Mouse (Mus musculus) forebrain, embryonic 10.5 days (tissue): ENCODE measurements around the gene Rora. TPM values are rescaled to one million over a fixed set of nuclear protein-coding genes. Genes with fewer than 3 reads are reported as not detected.

Experiments
- DNase-seq: peaks from one replicate; pipeline ENCODE4 v3.0.0-alpha.2; 2017; ENCODE audit warnings: low spot score; ENCODE audit errors: extremely low spot score
- H3K27ac ChIP-seq: fragments of 300-500 bp; sonication (generic); 2 replicates; pipeline ENCODE4 v1.5.1; 2016; ENCODE audit warnings: mild to moderate bottlenecking
- H3K27me3 ChIP-seq: fragments of 300-500 bp; sonication (generic); 2 replicates; pipeline ENCODE4 v1.6.1; 2016; ENCODE audit warnings: mild to moderate bottlenecking; ENCODE audit not compliant: poor library complexity, severe bottlenecking
- H3K36me3 ChIP-seq: fragments of 300-500 bp; sonication (generic); replicated peaks from 2 replicates; pipeline ENCODE4 v1.6.1; 2016; ENCODE audit warnings: mild to moderate bottlenecking, moderate library complexity
- H3K4me1 ChIP-seq: fragments of 300-500 bp; sonication (generic); 2 replicates; pipeline ENCODE4 v1.6.1; 2016
- H3K4me3 ChIP-seq: fragments of 300-500 bp; sonication (generic); 2 replicates; pipeline ENCODE4 v1.5.1; 2016; ENCODE audit warnings: mild to moderate bottlenecking, moderate library complexity
- H3K9me3 ChIP-seq: fragments of 300-500 bp; sonication (generic); 2 replicates; pipeline ENCODE4 v1.6.1; 2016; ENCODE audit warnings: mild to moderate bottlenecking, moderate library complexity
- WGBS: fragments of 180-500 bp; shearing (Covaris S2); methylation state at CpG from one replicate; pipeline ENCODE4 v1.1.7; 2016; 5-methylcytosine and 5-hydroxymethylcytosine counted together
- polyA plus RNA-seq: library from polyadenylated mRNA; unstranded; fragments of >200 nt; fragmentation: Nextera tagmentation; extraction: Ambion mirVana; gene quantifications from 2 replicates; pipeline ENCODE4 v1.2.1, GENCODE M21; 2016

Rora gene
- polyA plus RNA-seq, 1 experiment from 2014 or later: 5.6 TPM

- H3K4me1 ChIP-seq: peaks cover 14% of the 10 kb centered on the region
- H3K27ac ChIP-seq: no peak overlapping the region; the same call in 1 of the 2 replicates
- no peaks in the 10 kb centered on the region for H3K36me3 ChIP-seq
- no peaks in the 10 kb centered on the region for H3K27me3 ChIP-seq
- no peak overlapping the region for H3K4me3 ChIP-seq
- no peaks in the 10 kb centered on the region for H3K9me3 ChIP-seq
- no peak for DNase-seq
- 48% methylated on average over 3 of the region's 3 CpGs for WGBS
These were observed 527.4 kb downstream of the Rora start for GRCm38 (mm10) chr9:69180961-69181360.

GRCm38 (mm10) chr9:69181411-69181810 is 527.8 kb downstream of the Rora start:
- no peak overlapping the region for H3K27ac ChIP-seq
- no peaks in the 10 kb centered on the region for H3K36me3 ChIP-seq
- H3K4me1 ChIP-seq: peaks cover 14% of the 10 kb centered on the region
- H3K27me3 ChIP-seq: no peaks in the 10 kb centered on the region
- no peak overlapping the region for H3K4me3 ChIP-seq
- no peak for DNase-seq
- no peaks in the 10 kb centered on the region for H3K9me3 ChIP-seq

- H3K36me3 ChIP-seq: no peaks in the 10 kb centered on the region
- H3K27me3 ChIP-seq: no peaks in the 10 kb centered on the region
- peaks cover 14% of the 10 kb centered on the region for H3K4me1 ChIP-seq
- no peak for DNase-seq
- 76% methylated on average over 4 of the region's 4 CpGs for WGBS
- H3K9me3 ChIP-seq: no peaks in the 10 kb centered on the region
- H3K4me3 ChIP-seq: no peak overlapping the region
- no peak overlapping the region for H3K27ac ChIP-seq
These were observed 530.3 kb downstream of the Rora start for GRCm38 (mm10) chr9:69183888-69184287.

- WGBS: 56% methylated on average over 1 of the region's 1 CpGs
These were observed 537.1 kb downstream of the Rora start for GRCm38 (mm10) chr9:69190726-69191125.

GRCm38 (mm10) chr9:69192446-69192845 is 538.9 kb downstream of the Rora start:
- 82% methylated on average over 8 of the region's 8 CpGs for WGBS
- H3K4me3 ChIP-seq: no peak overlapping the region
- H3K9me3 ChIP-seq: no peaks in the 10 kb centered on the region
- H3K36me3 ChIP-seq: no peaks in the 10 kb centered on the region
- H3K4me1 ChIP-seq: peaks cover 6% of the 10 kb centered on the region; the same call in 1 of the 2 replicates
- H3K27ac ChIP-seq: no peak overlapping the region
- DNase-seq: no peak
- no peaks in the 10 kb centered on the region for H3K27me3 ChIP-seq

More at GRCm38 (mm10) chr9:69190726-69191125, 537.1 kb downstream of the Rora start:
- H3K9me3 ChIP-seq: no peaks in the 10 kb centered on the region
- DNase-seq: no peak
- no peak overlapping the region for H3K4me3 ChIP-seq
- H3K27me3 ChIP-seq: no peaks in the 10 kb centered on the region
- no peaks in the 10 kb centered on the region for H3K36me3 ChIP-seq
- no peak overlapping the region for H3K27ac ChIP-seq
- H3K4me1 ChIP-seq: peaks cover 6% of the 10 kb centered on the region; the same call in 1 of the 2 replicates

- Histone ChIP-seq H3K9me3 (no peaks in the 10 kb centered on the region), H3K36me3 (no peaks in the 10 kb centered on the region), H3K27me3 (no peaks in the 10 kb centered on the region), H3K27ac (no peak overlapping the region), H3K4me3 (no peak overlapping the region), H3K4me1 (peaks cover 6% of the 10 kb centered on the region; the same call in 1 of the 2 replicates)
- DNase-seq: no peak
- 92% methylated on average over 13 of the region's 13 CpGs for whole genome bisulfite sequencing
These were observed 541.3 kb downstream of the Rora start for GRCm38 (mm10) chr9:69194638-69195605.

GRCm38 (mm10) chr9:69213796-69214195 is 560.2 kb downstream of the Rora start:
- no peaks in the 10 kb centered on the region for H3K9me3 ChIP-seq
- no peaks in the 10 kb centered on the region for H3K27me3 ChIP-seq
- DNase-seq: no peak
- H3K4me1 ChIP-seq: peaks cover 30% of the 10 kb centered on the region
- H3K27ac ChIP-seq: peak overlapping the region; percentile 53; the same call in 1 of the 2 replicates
- H3K36me3 ChIP-seq: no peaks in the 10 kb centered on the region
- WGBS: 90% methylated on average over 5 of the region's 5 CpGs
- H3K4me3 ChIP-seq: no peak overlapping the region

- 70% methylated on average over 3 of the region's 3 CpGs for WGBS
- no peaks in the 10 kb centered on the region for H3K27me3 ChIP-seq
- H3K27ac ChIP-seq: no peak overlapping the region
- no peaks in the 10 kb centered on the region for H3K36me3 ChIP-seq
- peaks cover 21% of the 10 kb centered on the region for H3K4me1 ChIP-seq
- DNase-seq: no peak
- H3K9me3 ChIP-seq: no peaks in the 10 kb centered on the region
- no peak overlapping the region for H3K4me3 ChIP-seq
These were observed 571.3 kb downstream of the Rora start for GRCm38 (mm10) chr9:69224841-69225240.

GRCm38 (mm10) chr9:69226424-69226823 is 572.8 kb downstream of the Rora start:
- Histone ChIP-seq H3K27ac (no peak overlapping the region), H3K36me3 (no peaks in the 10 kb centered on the region), H3K4me3 (no peak overlapping the region), H3K27me3 (no peaks in the 10 kb centered on the region), H3K4me1 (peaks cover 21% of the 10 kb centered on the region), H3K9me3 (no peaks in the 10 kb centered on the region)
- DNase-seq: no peak
- WGBS: 57% methylated on average over 3 of the region's 3 CpGs

GRCm38 (mm10) chr9:69227806-69228205 is 574.2 kb downstream of the Rora start:
- Histone ChIP-seq H3K36me3 (no peaks in the 10 kb centered on the region), H3K4me1 (peaks cover 21% of the 10 kb centered on the region), H3K9me3 (no peaks in the 10 kb centered on the region), H3K4me3 (no peak overlapping the region), H3K27ac (no peak overlapping the region), H3K27me3 (no peaks in the 10 kb centered on the region)
- DNase-seq: no peak
- WGBS: 91% methylated on average over 6 of the region's 6 CpGs

- WGBS: 90% methylated on average over 7 of the region's 7 CpGs
- no peaks in the 10 kb centered on the region for H3K36me3 ChIP-seq
- peaks cover 27% of the 10 kb centered on the region for H3K4me1 ChIP-seq
- no peaks in the 10 kb centered on the region for H3K9me3 ChIP-seq
- H3K27ac ChIP-seq: no peak overlapping the region
- H3K4me3 ChIP-seq: no peak overlapping the region
- no peaks in the 10 kb centered on the region for H3K27me3 ChIP-seq
- no peak for DNase-seq
These were observed 576.3 kb downstream of the Rora start for GRCm38 (mm10) chr9:69229935-69230334.

GRCm38 (mm10) chr9:69234526-69234925 is 580.9 kb downstream of the Rora start:
- Histone ChIP-seq H3K4me1 (peaks cover 12% of the 10 kb centered on the region), H3K4me3 (no peak overlapping the region), H3K27ac (peak overlapping the region; percentile 35; the same call in 1 of the 2 replicates), H3K36me3 (no peaks in the 10 kb centered on the region), H3K27me3 (no peaks in the 10 kb centered on the region), H3K9me3 (no peaks in the 10 kb centered on the region)
- DNase-seq: no peak
- 26% methylated on average over 7 of the region's 7 CpGs for WGBS

- Histone ChIP-seq H3K36me3 (no peaks in the 10 kb centered on the region), H3K27ac (no peak overlapping the region), H3K4me3 (no peak overlapping the region), H3K4me1 (peaks cover 18% of the 10 kb centered on the region), H3K27me3 (no peaks in the 10 kb centered on the region), H3K9me3 (no peaks in the 10 kb centered on the region)
- WGBS: 92% methylated on average over 10 of the region's 10 CpGs
- DNase-seq: no peak
These were observed 583.7 kb downstream of the Rora start for GRCm38 (mm10) chr9:69237316-69237715.
